Mouse (Mus musculus) MEL (cell line): ENCODE data around the gene Pla2g6. TPM values are rescaled to one million over a fixed set of nuclear protein-coding genes. Genes with fewer than 3 reads are reported as not detected.

Experiments used
- DNase-seq: peaks from one replicate; pipeline ENCODE4 v3.0.0; 2011; ENCODE audit warnings: low read depth, low spot score
- H3K27ac ChIP-seq: 2 replicates; pipeline ENCODE4 v1.5.1; 2012; ENCODE audit warnings: low read depth, mild to moderate bottlenecking, control low read depth, low read length, moderate library complexity; ENCODE audit not compliant: control insufficient read depth
- H3K27me3 ChIP-seq, 2 experiments: fragments of 150-350 bp in 1 of 2; sonication (generic) in 1 of 2; 2 replicates each; pipeline ENCODE4 v1.6.1; 2012; ENCODE audit warnings: low read length in 2 of 2, mild to moderate bottlenecking in 2 of 2, improper control_type of control experiment in 1 of 2, moderate library complexity in 1 of 2; ENCODE audit not compliant: insufficient read depth in 2 of 2, control insufficient read depth in 1 of 2
- H3K36me3 ChIP-seq, 2 experiments: 2 replicates each; pipeline ENCODE4 v1.6.1; 2012 to 2014; ENCODE audit warnings: low read length in 2 of 2, improper control_type of control experiment in 1 of 2, inconsistent platforms in 1 of 2, mild to moderate bottlenecking in 1 of 2; ENCODE audit not compliant: insufficient read depth in 2 of 2, control insufficient read depth in 1 of 2
- H3K4me1 ChIP-seq, 2 experiments: fragments of 150-350 bp in 1 of 2; sonication (generic) in 1 of 2; 2 replicates each; pipeline ENCODE4 v1.6.1; 2012; ENCODE audit warnings: low read length in 2 of 2, improper control_type of control experiment in 1 of 2, mild to moderate bottlenecking in 1 of 2; ENCODE audit not compliant: insufficient read depth in 2 of 2, control insufficient read depth in 1 of 2
- H3K4me3 ChIP-seq, 2 experiments: fragments of 150-350 bp in 1 of 2; sonication (generic) in 1 of 2; 2 replicates each; pipeline ENCODE4 v1.5.1; 2012; ENCODE audit warnings: low read depth in 2 of 2, low read length in 2 of 2, mild to moderate bottlenecking in 2 of 2, moderate library complexity in 2 of 2, control low read depth in 1 of 2, improper control_type of control experiment in 1 of 2; ENCODE audit not compliant: control insufficient read depth in 1 of 2, insufficient read depth in 1 of 2
- H3K79me2 ChIP-seq: 2 replicates; pipeline ENCODE4 v1.6.1; 2012; ENCODE audit warnings: mild to moderate bottlenecking, low read length, moderate library complexity; ENCODE audit not compliant: control insufficient read depth, poor library complexity, insufficient read depth
- H3K9ac ChIP-seq: 2 replicates; pipeline ENCODE4 v1.6.1; 2012; ENCODE audit warnings: low read depth, mild to moderate bottlenecking, control low read depth, low read length, moderate library complexity; ENCODE audit not compliant: control insufficient read depth, poor library complexity, severe bottlenecking
- H3K9me3 ChIP-seq: fragments of 150-350 bp; sonication (generic); replicated peaks from 2 replicates; pipeline ENCODE4 v1.6.1; 2012; ENCODE audit warnings: mild to moderate bottlenecking, low read length, improper control_type of control experiment, moderate library complexity; ENCODE audit not compliant: insufficient read depth
- E2F4 ChIP-seq: IDR thresholded peaks from 2 replicates; pipeline ENCODE4 v1.6.1; 2011; ENCODE audit warnings: low read depth, low read length, improper control_type of control experiment, borderline replicate concordance
- ELF1 ChIP-seq: IDR thresholded peaks from 2 replicates; pipeline ENCODE4 v1.6.1; 2014; ENCODE audit warnings: low read depth, mild to moderate bottlenecking, inconsistent platforms, low read length, improper control_type of control experiment, moderate library complexity
- ETS1 ChIP-seq: IDR thresholded peaks from 2 replicates; pipeline ENCODE4 v1.6.1; 2012; ENCODE audit warnings: low read depth, mild to moderate bottlenecking, inconsistent platforms, low read length, improper control_type of control experiment, moderate library complexity
- GABPA ChIP-seq: IDR thresholded peaks from 2 replicates; pipeline ENCODE4 v1.6.1; 2012; ENCODE audit warnings: low read depth, mild to moderate bottlenecking, inconsistent platforms, low read length, improper control_type of control experiment, moderate library complexity
- HCFC1 ChIP-seq: IDR thresholded peaks from 2 replicates; pipeline ENCODE4 v1.6.1; 2012; ENCODE audit warnings: low read depth, mild to moderate bottlenecking, inconsistent platforms, low read length, improper control_type of control experiment, moderate library complexity
- MAFK ChIP-seq: IDR thresholded peaks from 2 replicates; pipeline ENCODE4 v1.6.1; 2011; ENCODE audit warnings: low read depth, mild to moderate bottlenecking, low read length, improper control_type of control experiment, borderline replicate concordance
- MAZ ChIP-seq: IDR thresholded peaks from 2 replicates; pipeline ENCODE4 v1.6.1; 2012; ENCODE audit warnings: low read depth, mild to moderate bottlenecking, inconsistent platforms, low read length, improper control_type of control experiment
- MXI1 ChIP-seq: IDR thresholded peaks from 2 replicates; pipeline ENCODE4 v1.6.1; 2011; ENCODE audit warnings: mild to moderate bottlenecking, low read depth, low read length, improper control_type of control experiment
- MYB ChIP-seq: IDR thresholded peaks from 2 replicates; pipeline ENCODE4 v1.6.1; 2011; ENCODE audit warnings: mild to moderate bottlenecking, low read depth, low read length, improper control_type of control experiment
- NELFE ChIP-seq: IDR thresholded peaks from 2 replicates; pipeline ENCODE4 v1.6.1; 2011; ENCODE audit warnings: low read depth, low read length, improper control_type of control experiment
- NRF1 ChIP-seq: IDR thresholded peaks from 2 replicates; pipeline ENCODE4 v1.6.1; 2014; ENCODE audit warnings: low read depth, mild to moderate bottlenecking, inconsistent platforms, low read length, improper control_type of control experiment, moderate library complexity; ENCODE audit not compliant: poor library complexity, insufficient read depth, severe bottlenecking
- POLR2AphosphoS2 ChIP-seq: IDR thresholded peaks from 2 replicates; pipeline ENCODE4 v1.6.1; 2011; ENCODE audit warnings: low read length, improper control_type of control experiment
- RAD21 ChIP-seq: IDR thresholded peaks from 2 replicates; pipeline ENCODE4 v1.6.1; 2011; ENCODE audit warnings: mild to moderate bottlenecking, low read depth, low read length, improper control_type of control experiment
- SMC3 ChIP-seq: IDR thresholded peaks from 2 replicates; pipeline ENCODE4 v1.6.1; 2011; ENCODE audit warnings: low read depth, low read length, improper control_type of control experiment
- TAL1 ChIP-seq: IDR thresholded peaks from 2 replicates; pipeline ENCODE4 v1.6.1; 2012; ENCODE audit warnings: mild to moderate bottlenecking, inconsistent platforms, low read length, moderate library complexity, mixed read lengths
- TCF12 ChIP-seq: IDR thresholded peaks from 2 replicates; pipeline ENCODE4 v1.6.1; 2014; ENCODE audit warnings: low read depth, mild to moderate bottlenecking, inconsistent platforms, low read length, improper control_type of control experiment, moderate library complexity
- USF1 ChIP-seq: IDR thresholded peaks from 2 replicates; pipeline ENCODE4 v1.6.1; 2014; ENCODE audit warnings: low read depth, mild to moderate bottlenecking, inconsistent platforms, low read length, improper control_type of control experiment, moderate library complexity
- ZKSCAN1 ChIP-seq: IDR thresholded peaks from 2 replicates; pipeline ENCODE4 v1.6.1; 2012; ENCODE audit warnings: low read depth, mild to moderate bottlenecking, inconsistent platforms, low read length, improper control_type of control experiment, moderate library complexity
- ZMIZ1 ChIP-seq: IDR thresholded peaks from 2 replicates; pipeline ENCODE4 v1.6.1; 2012; ENCODE audit warnings: low read depth, mild to moderate bottlenecking, inconsistent platforms, low read length, improper control_type of control experiment, moderate library complexity
- ZNF384 ChIP-seq: IDR thresholded peaks from 2 replicates; pipeline ENCODE4 v1.6.1; 2012; ENCODE audit warnings: low read depth, mild to moderate bottlenecking, inconsistent platforms, low read length, improper control_type of control experiment
- polyA plus RNA-seq, 2 experiments: library from polyadenylated mRNA; stranded (reverse) in 1 of 2; unstranded in 1 of 2; fragments of >175 nt in 1 of 2; fragments of >200 nt in 1 of 2; gene quantifications; 2 replicates each; pipeline versions ENCODE4 v1.2.1 to v1.2.4; 2012; ENCODE audit warnings: low replicate concordance in 2 of 2, low read depth in 1 of 2; ENCODE audit not compliant: insufficient read length in 2 of 2, insufficient read depth in 1 of 2, missing spikeins in 1 of 2
- total RNA-seq: library from RNA; depleted of rRNA; stranded (reverse); fragments of 300-350 nt; gene quantifications from 2 replicates; pipeline ENCODE4 v1.2.3, GENCODE M21; 2012

The Pla2g6 gene
- total and polyA plus RNA-seq, 3 experiments = 11.8 to 24.7 TPM; not detected in 1

DNA sequence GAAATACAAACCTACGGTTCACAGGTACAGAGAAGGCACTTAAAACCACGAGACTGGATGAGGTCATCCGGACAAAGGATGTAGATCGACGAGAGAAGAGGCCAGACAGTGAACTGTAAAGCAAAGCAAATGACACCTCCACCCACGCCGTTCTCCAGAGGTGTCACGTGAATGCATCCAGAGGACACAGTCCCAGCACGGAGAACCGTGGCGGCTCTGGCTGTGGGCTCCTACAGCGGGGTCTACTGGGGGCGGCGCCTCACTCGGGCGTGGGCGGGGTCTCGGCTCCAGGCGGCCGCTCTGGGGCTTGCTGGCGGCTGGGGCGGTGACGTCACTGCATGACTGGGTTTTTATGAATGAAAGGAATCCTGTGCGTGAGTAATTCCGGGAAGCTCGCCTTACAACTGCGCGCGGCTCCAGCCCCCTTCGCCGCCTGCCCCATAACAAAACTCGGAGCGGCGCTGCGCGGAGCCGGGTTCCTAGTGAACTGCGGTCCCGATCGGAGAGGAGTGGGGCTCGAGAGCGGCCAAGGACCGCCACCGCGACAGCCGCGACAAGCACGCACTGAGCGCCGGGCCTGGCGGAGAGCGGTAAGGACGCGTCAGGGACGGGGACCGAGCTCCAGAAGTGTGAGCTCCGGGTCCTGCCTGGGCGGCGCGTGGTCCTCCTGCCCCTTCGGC, 19.1 kb upstream of the Pla2g6 start (continued):
- TF ChIP-seq ELF1 = peak; percentile 31; the same call in 1 of the 2 replicates
- TF ChIP-seq ZKSCAN1 = no peak
- no peak for TF ChIP-seq TAL1
- no peak for TF ChIP-seq MAFK

DNA sequence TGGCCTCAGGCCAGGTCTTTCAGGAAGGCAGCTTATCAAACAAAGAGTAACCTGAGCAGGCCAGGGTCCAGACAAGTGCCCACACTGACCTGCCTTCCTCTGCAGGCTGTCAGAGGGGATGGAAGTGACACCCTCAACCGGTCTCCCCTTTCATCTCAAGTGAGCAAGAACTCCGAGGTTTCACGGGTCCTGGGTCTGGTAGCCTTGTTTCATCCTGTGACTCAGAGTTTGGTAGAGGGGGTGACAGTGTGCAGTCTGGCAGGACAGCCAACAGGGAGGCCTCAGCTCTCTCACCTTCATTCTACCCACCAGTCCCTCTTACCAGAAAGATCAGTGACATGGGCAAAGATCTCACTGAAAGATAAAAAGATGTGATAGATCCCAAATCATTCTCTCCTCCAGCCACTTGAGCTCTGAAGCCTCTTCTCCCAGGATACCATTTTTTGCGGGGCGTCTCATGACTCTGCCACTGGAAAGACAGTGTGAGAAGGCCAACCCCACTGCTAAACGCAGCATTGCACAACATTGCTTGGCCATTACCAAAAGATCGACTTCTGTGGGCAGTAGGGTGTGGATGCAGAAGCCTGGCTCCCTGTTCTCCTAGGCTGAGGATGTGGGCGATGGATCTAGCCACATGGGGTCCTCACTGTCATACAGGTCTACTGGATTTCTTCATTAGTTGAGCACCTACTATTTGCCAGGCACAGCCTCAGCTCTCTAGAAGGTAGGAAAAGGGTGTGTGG, 18.0 kb upstream of the Pla2g6 start, which contains the start of gene Maff:
Maff (plus strand) TSS at position 571 of the 743 bp plus-strand sequence.
- H3K27ac ChIP-seq = peak within 1 kb of the TSS; percentile 64
- DNase-seq = peak; percentile 15
- peak within 1 kb of the TSS; percentile 80 for H3K9ac ChIP-seq
- peaks cover 0 to 6% of the 10 kb centered on the region in 2 experiments; a peak in 2 of 4 replicates for H3K36me3 ChIP-seq
- no peaks in the 10 kb centered on the region; the same call in 1 of the 2 replicates for H3K79me2 ChIP-seq
- TF ChIP-seq ZNF384 = no peak
- no peak for TF ChIP-seq TAL1
- no peak for TF ChIP-seq MAZ
- no peak for TF ChIP-seq RAD21
- no peak for TF ChIP-seq ZKSCAN1
- no peak for TF ChIP-seq E2F4
- no peak for TF ChIP-seq ETS1
- TF ChIP-seq NRF1 = no peak
- TF ChIP-seq MXI1 = no peak
- no peak for TF ChIP-seq TCF12
- TF ChIP-seq MAFK = no peak
- TF ChIP-seq ZMIZ1 = no peak
- TF ChIP-seq POLR2AphosphoS2 = no peak
- no peak for TF ChIP-seq GABPA
- no peak for TF ChIP-seq ELF1
- TF ChIP-seq NELFE = no peak
- TF ChIP-seq HCFC1 = no peak
- TF ChIP-seq SMC3 = no peak
- TF ChIP-seq USF1 = no peak
- TF ChIP-seq MYB = no peak
- peak within 1 kb of the TSS; percentile 83 to 98 for H3K4me3 ChIP-seq
- H3K27me3 ChIP-seq = no peaks in the 10 kb centered on the region
- H3K9me3 ChIP-seq = no peaks in the 10 kb centered on the region
- H3K4me1 ChIP-seq = peaks cover 7 to 16% of the 10 kb centered on the region in 2 experiments; a peak in 3 of 4 replicates
